Mouse (Mus musculus): ENCODE results near the gene Was. TPM values are rescaled to one million over a fixed set of nuclear protein-coding genes. Genes with fewer than 3 reads are reported as not detected.
A peak's percentile ranks its signal among the peaks of the same experiment; 100 is the strongest.
"Not testable (repeated sequence)": the region's sequence is repeated elsewhere in the genome, so short reads cannot be mapped to it uniquely, and the experiment has no call there.

Was gene
- polyA plus RNA-seq, 1 experiment: 0.19 TPM

- peak overlapping the region; percentile 41 for H3K4me3 ChIP-seq
- peaks cover 21% of the 10 kb centered on the region for H3K79me2 ChIP-seq (ENCODE audit: control insufficient read depth, insufficient read depth)
- TF ChIP-seq TCF3 (IDR thresholded peaks at IDR 0.05; ENCODE audit: insufficient read length, low read depth): no peak
- TF ChIP-seq POLR2AphosphoS2 (IDR thresholded peaks at IDR 0.05; ENCODE audit: insufficient read length, low read depth): no peak
- TF ChIP-seq POLR2A (IDR thresholded peaks at IDR 0.05; ENCODE audit: insufficient read length, low read depth): no peak
- no peak for TF ChIP-seq TCF12 (IDR thresholded peaks at IDR 0.05; ENCODE audit: insufficient read depth, poor library complexity, severe bottlenecking)
- TF ChIP-seq MYOD1 (IDR thresholded peaks at IDR 0.05; ENCODE audit: control insufficient read depth in 1 of 3, insufficient read length in 2 of 3, low read depth in 2 of 3): no peak
- no peak for TF ChIP-seq MYOG (IDR thresholded peaks at IDR 0.05; ENCODE audit: control insufficient read depth in 1 of 3, insufficient read depth in 1 of 3, insufficient read length in 2 of 3, low read depth in 2 of 3)
- no peak for TF ChIP-seq USF1 (IDR thresholded peaks at IDR 0.05; ENCODE audit: low read depth)
- TF ChIP-seq CEBPB (IDR thresholded peaks at IDR 0.05; ENCODE audit: insufficient read depth, poor library complexity, severe bottlenecking): no peak
- TF ChIP-seq REST (IDR thresholded peaks at IDR 0.05; ENCODE audit: insufficient read depth, insufficient read length): no peak
Measured at GRCm38 (mm10) chrX:8075104-8075503, 15.2 kb downstream of the Was start.

GRCm38 (mm10) chrX:8074430-8075014 is 15.8 kb downstream of the Was start, which contains the start of gene Suv39h1:
Gene Suv39h1, minus strand, starts transcription at chrX:8074760.
- Histone ChIP-seq H3K4me2 (ENCODE audit: low read depth) (peak within 1 kb of the TSS; percentile 76), H3K36me3 (ENCODE audit: control insufficient read depth, insufficient read depth) (no peaks in the 10 kb centered on the region), H3K4me3 (peak within 1 kb of the TSS; percentile 41), H3ac (ENCODE audit: control insufficient read depth, insufficient read length) (no peak within 1 kb of the TSS), H3K27me3 (ENCODE audit: control insufficient read depth, insufficient read depth, insufficient read length) (no peaks in the 10 kb centered on the region), H3K79me2 (ENCODE audit: control insufficient read depth, insufficient read depth) (peaks cover 22% of the 10 kb centered on the region)
- TF ChIP-seq TCF12 (IDR thresholded peaks at IDR 0.05; ENCODE audit: insufficient read depth, poor library complexity, severe bottlenecking) (no peak), E2F4 (IDR thresholded peaks at IDR 0.05; ENCODE audit: insufficient read depth) (peak; percentile 91), MAX (IDR thresholded peaks at IDR 0.05; ENCODE audit: low read depth) (no peak), POLR2AphosphoS2 (IDR thresholded peaks at IDR 0.05; ENCODE audit: insufficient read length, low read depth) (peak; percentile 18), CEBPB (IDR thresholded peaks at IDR 0.05; ENCODE audit: insufficient read depth, poor library complexity, severe bottlenecking) (no peak), POLR2A (IDR thresholded peaks at IDR 0.05; ENCODE audit: insufficient read length, low read depth) (peak; percentile 59)

More at GRCm38 (mm10) chrX:8075104-8075503, 15.2 kb downstream of the Was start:
- Histone ChIP-seq H3K4me2 (ENCODE audit: low read depth) (peak overlapping the region; percentile 76), H3K27me3 (ENCODE audit: control insufficient read depth, insufficient read depth, insufficient read length) (no peaks in the 10 kb centered on the region), H3ac (ENCODE audit: control insufficient read depth, insufficient read length) (no peak overlapping the region), H3K36me3 (ENCODE audit: control insufficient read depth, insufficient read depth) (no peaks in the 10 kb centered on the region)

GRCm38 (mm10) chrX:8073881-8074429 is 16.3 kb downstream of the Was start:
- no peaks in the 10 kb centered on the region for H3K36me3 ChIP-seq (ENCODE audit: control insufficient read depth, insufficient read depth)
- peaks cover 27% of the 10 kb centered on the region for H3K79me2 ChIP-seq (ENCODE audit: control insufficient read depth, insufficient read depth)
- H3ac ChIP-seq (ENCODE audit: control insufficient read depth, insufficient read length): no peak overlapping the region
- TF ChIP-seq POLR2A (IDR thresholded peaks at IDR 0.05; ENCODE audit: insufficient read length, low read depth) (no peak), REST (IDR thresholded peaks at IDR 0.05; ENCODE audit: insufficient read depth, insufficient read length) (no peak), MYOD1 (IDR thresholded peaks at IDR 0.05; ENCODE audit: control insufficient read depth in 1 of 3, insufficient read length in 2 of 3, low read depth in 2 of 3) (no peak), CEBPB (IDR thresholded peaks at IDR 0.05; ENCODE audit: insufficient read depth, poor library complexity, severe bottlenecking) (no peak), E2F4 (IDR thresholded peaks at IDR 0.05; ENCODE audit: insufficient read depth) (no peak), TCF12 (IDR thresholded peaks at IDR 0.05; ENCODE audit: insufficient read depth, poor library complexity, severe bottlenecking) (no peak), USF1 (IDR thresholded peaks at IDR 0.05; ENCODE audit: low read depth) (no peak), POLR2AphosphoS2 (IDR thresholded peaks at IDR 0.05; ENCODE audit: insufficient read length, low read depth) (no peak), MAX (IDR thresholded peaks at IDR 0.05; ENCODE audit: low read depth) (no peak)
- H3K4me2 ChIP-seq (ENCODE audit: low read depth): peak overlapping the region; percentile 64
- no peaks in the 10 kb centered on the region for H3K27me3 ChIP-seq (ENCODE audit: control insufficient read depth, insufficient read depth, insufficient read length)
- H3K4me3 ChIP-seq: peak overlapping the region; percentile 41

- no peaks in the 10 kb centered on the region for H3K36me3 ChIP-seq (ENCODE audit: control insufficient read depth, insufficient read depth)
- no peak for TF ChIP-seq E2F4 (IDR thresholded peaks at IDR 0.05; ENCODE audit: insufficient read depth)
- no peak for TF ChIP-seq POLR2A (IDR thresholded peaks at IDR 0.05; ENCODE audit: insufficient read length, low read depth)
- no peak for TF ChIP-seq CEBPB (IDR thresholded peaks at IDR 0.05; ENCODE audit: insufficient read depth, poor library complexity, severe bottlenecking)
- no peak for TF ChIP-seq SRF (IDR thresholded peaks at IDR 0.05; ENCODE audit: control insufficient read depth, insufficient read length, low read depth)
- no peak for TF ChIP-seq MYOD1 (IDR thresholded peaks at IDR 0.05; ENCODE audit: control insufficient read depth in 1 of 3, insufficient read length in 2 of 3, low read depth in 2 of 3)
- no peak for TF ChIP-seq TCF12 (IDR thresholded peaks at IDR 0.05; ENCODE audit: insufficient read depth, poor library complexity, severe bottlenecking)
- no peak for TF ChIP-seq USF1 (IDR thresholded peaks at IDR 0.05; ENCODE audit: low read depth)
- no peak for TF ChIP-seq MAX (IDR thresholded peaks at IDR 0.05; ENCODE audit: low read depth)
- TF ChIP-seq REST (IDR thresholded peaks at IDR 0.05; ENCODE audit: insufficient read depth, insufficient read length): no peak
- TF ChIP-seq TCF3 (IDR thresholded peaks at IDR 0.05; ENCODE audit: insufficient read length, low read depth): no peak
- TF ChIP-seq MYOG (IDR thresholded peaks at IDR 0.05; ENCODE audit: control insufficient read depth in 1 of 3, insufficient read depth in 1 of 3, insufficient read length in 2 of 3, low read depth in 2 of 3): no peak
- TF ChIP-seq POLR2AphosphoS2 (IDR thresholded peaks at IDR 0.05; ENCODE audit: insufficient read length, low read depth): no peak
- no peak overlapping the region for H3K4me2 ChIP-seq (ENCODE audit: low read depth)
Measured at GRCm38 (mm10) chrX:8069166-8069565, 21.1 kb downstream of the Was start.

GRCm38 (mm10) chrX:8051044-8051781 is 39.1 kb downstream of the Was start:
- H3K79me2 ChIP-seq (ENCODE audit: control insufficient read depth, insufficient read depth); H3K27me3 ChIP-seq (ENCODE audit: control insufficient read depth, insufficient read depth, insufficient read length); H3K36me3 ChIP-seq (ENCODE audit: control insufficient read depth, insufficient read depth); H3ac ChIP-seq (ENCODE audit: control insufficient read depth, insufficient read length); H3K4me3 ChIP-seq; H3K4me2 ChIP-seq (ENCODE audit: low read depth): not testable (repeated sequence)

More at GRCm38 (mm10) chrX:8069166-8069565, 21.1 kb downstream of the Was start:
- Histone ChIP-seq H3K79me2 (ENCODE audit: control insufficient read depth, insufficient read depth) (peaks cover 29% of the 10 kb centered on the region), H3ac (ENCODE audit: control insufficient read depth, insufficient read length) (no peak overlapping the region), H3K27me3 (ENCODE audit: control insufficient read depth, insufficient read depth, insufficient read length) (no peaks in the 10 kb centered on the region), H3K4me3 (no peak overlapping the region)

Measured in myocyte (in vitro differentiated cells).